Mouse (Mus musculus) embryo, embryonic 11 days (tissue): ENCODE data around the gene Lgals2.

Source experiments
- DNase-seq: peaks from one replicate; pipeline ENCODE4 v3.0.0-alpha.2; 2015

The Lgals2 gene

GRCm38 (mm10) chr15:78842371-78843163 is 12.8 kb downstream of the Lgals2 start, which contains the start of gene Cdc42ep1:
TSS of gene Cdc42ep1 (plus strand) at chr15:78842624.
- DNase-seq: peak; percentile 78

GRCm38 (mm10) chr15:78841161-78841790 is 14.1 kb downstream of the Lgals2 start:
- DNase-seq: no peak

GRCm38 (mm10) chr15:78840751-78841150 is 14.6 kb downstream of the Lgals2 start:
- DNase-seq: no peak

DNA sequence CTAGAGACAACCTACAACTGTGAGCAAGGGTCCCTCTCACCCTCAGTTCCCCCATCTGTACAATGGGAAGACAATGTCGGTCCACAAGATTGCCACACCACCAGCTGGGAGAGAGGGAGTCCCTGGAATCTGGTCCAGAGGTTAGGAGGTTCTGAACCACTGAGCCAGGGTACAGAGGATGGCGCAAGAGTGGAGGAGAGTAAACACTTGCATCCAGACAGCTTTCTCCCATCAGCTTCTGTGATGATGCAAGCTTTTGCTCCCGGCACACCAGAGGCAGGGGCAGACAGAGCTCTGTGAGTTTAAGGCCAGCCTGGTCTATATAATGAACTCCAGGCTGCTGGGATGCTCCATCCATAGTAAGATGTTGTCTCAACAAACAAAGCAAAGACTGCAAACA is 15.1 kb downstream of the Lgals2 start:
- DNase-seq: no peak

- peak; percentile 85 for DNase-seq
Measured at GRCm38 (mm10) chr15:78839744-78840143, 15.6 kb downstream of the Lgals2 start.

GRCm38 (mm10) chr15:78836086-78836621 is 19.2 kb downstream of the Lgals2 start:
- DNase-seq: peak; percentile 54

GRCm38 (mm10) chr15:78835200-78836085 is 19.9 kb downstream of the Lgals2 start:
- DNase-seq: peak; percentile 46

DNA sequence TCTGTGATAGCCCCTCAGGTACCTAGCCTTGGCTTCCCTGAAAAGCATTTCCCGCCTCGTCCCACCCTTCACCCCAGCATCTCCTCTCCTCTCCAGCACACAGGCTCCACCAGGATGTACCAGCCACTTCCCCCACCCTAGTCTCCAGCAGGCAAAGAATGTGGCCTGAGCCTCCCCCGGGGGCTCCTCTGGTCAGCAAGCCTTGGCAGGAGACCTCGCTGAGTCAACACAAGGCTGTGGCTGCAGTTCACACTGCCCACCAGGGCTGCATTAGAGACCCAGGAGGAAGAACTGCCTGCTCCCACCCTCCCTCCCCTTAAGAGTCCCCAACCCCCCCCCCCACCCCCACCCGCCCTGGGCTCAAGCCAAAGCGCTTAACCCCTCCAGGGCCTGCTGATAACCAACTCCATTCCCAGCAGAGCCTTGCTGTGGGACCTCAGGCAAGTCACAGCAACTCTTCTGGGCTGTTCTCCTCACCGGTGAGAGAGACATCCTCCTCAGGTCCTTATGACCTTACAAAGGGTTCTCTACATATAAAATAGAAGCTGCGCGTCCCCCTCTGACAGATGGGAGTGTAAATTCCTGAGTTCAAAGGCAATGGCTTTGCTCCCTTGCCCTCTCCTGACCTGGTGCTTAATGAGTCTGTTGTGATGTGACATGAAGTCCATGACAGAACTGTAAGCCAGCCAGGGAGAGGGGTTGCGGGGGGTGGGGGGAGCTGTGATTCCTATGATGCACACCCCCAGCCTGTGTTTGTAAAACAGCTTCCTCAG is 20.9 kb downstream of the Lgals2 start:
- no peak for DNase-seq

GRCm38 (mm10) chr15:78833582-78833981 is 21.7 kb downstream of the Lgals2 start:
- DNase-seq: no peak

- DNase-seq: peak; percentile 74
Measured at GRCm38 (mm10) chr15:78832701-78833123, 22.6 kb downstream of the Lgals2 start.

DNA sequence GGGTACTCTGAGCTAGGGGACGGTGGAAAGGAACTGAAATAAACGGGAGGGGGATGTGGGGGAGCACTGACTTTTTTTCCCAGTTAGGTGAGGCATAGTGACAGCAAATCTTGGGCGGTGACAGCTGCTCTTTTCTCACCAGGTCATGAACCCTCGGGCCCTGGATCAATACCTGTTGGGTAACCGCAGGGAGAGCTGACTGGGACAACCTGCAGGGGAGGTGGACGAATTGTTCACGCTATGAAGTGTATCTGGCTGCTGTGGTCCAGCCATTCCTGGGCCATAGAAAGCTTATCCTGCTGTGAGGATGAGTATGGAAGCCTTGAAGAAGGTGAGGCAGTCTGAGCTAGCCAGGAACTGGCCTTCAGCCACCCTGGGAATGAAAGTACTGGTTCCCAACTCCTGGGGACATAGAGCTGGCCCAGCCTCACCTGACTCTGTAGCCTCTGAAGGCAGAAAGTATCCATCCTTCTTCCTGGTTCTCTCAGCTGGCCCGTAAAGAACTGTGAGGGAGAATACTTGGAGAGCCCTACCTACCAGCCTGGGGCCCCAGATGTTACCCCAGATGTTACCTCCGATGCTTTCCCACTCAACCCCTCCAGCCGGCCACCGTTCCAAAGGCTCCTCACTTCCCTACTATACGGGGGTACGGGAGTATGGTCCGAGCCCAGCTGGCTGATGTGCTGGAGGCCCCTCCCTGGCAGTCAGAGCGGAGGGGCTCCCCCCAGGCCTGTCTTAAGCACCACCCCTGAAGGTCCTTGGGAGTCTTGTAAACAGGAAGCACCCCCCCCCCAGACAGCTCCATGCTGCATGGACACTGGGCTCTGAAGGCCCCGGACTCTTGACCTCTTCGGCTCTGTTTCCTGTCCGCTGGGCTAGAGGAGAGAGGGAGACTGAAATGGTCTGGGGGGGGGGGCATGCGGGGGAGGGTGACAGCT is 23.3 kb downstream of the Lgals2 start:
- peak; percentile 61 for DNase-seq

GRCm38 (mm10) chr15:78830742-78831719 is 24.3 kb downstream of the Lgals2 start:
- DNase-seq: no peak

GRCm38 (mm10) chr15:78829636-78830035 is 25.7 kb downstream of the Lgals2 start:
- DNase-seq: no peak

DNA sequence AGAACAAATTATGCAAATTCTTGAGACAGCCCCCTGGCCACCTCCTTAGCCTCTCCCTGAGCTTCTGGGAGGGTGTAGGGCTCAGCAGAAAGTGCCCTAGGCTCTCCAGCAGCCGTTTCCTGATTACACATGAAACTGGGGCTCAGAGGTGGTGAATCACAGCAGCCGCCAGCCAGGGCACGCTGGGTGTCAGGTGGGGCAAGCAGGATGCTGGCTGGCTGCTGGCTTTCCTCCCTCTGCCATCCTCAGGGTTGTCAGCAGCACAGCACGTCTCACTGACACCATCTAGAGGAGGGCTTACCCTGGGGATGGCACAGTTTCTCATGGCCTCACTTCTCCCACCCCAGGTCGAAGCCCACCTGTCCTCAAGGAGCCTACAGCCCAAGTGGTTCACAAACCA is 27.0 kb downstream of the Lgals2 start:
- no peak for DNase-seq

- peak; percentile 94 for DNase-seq
Measured at GRCm38 (mm10) chr15:78826213-78827204, 28.8 kb downstream of the Lgals2 start.

DNA sequence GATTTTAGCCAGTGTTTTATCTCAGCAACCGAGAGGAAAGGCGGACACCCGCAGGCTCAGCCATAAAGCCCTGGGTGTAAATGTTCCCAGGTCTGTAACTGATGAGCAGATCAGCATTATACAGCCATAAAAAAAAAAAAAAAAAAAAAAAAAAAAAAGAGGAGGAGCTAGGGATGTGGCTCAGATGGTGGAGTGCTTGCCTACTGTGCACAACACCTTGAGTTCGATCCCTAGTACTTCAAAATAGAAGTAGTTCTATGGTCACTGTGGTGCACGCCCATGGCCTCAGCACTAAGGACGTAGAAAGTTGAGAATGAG is 39.3 kb downstream of the Lgals2 start:
- DNase-seq: no peak

- DNase-seq: no peak
Measured at GRCm38 (mm10) chr15:78815314-78816073, 39.8 kb downstream of the Lgals2 start.

GRCm38 (mm10) chr15:78813603-78814002 is 41.7 kb downstream of the Lgals2 start:
- DNase-seq: no peak
